In the genomic region with DNA sequence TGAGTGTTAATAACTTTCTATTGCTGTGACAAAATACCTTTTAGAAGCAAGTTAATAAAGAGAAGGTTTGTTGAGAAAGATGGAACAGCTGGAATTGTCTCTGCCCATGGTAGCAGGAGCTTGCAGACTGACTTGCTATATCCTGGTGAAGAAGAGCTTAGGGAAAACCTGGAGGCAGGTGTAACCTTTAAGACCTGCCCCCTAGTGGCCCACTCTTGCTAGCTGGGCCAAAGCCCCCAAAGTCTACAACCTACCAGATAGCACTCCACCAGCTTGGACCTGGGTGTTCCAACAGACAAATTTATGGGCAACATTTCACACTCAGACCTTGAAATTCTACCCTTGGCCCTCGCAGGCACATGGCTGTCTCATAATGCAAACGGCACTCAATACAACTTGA, we compare ENCODE assay signal across 10 mouse cellular contexts.
A peak's percentile ranks its signal among the peaks of the same experiment; 100 is the strongest.
DNase-seq lines count a peak whose midpoint lies in the region; ATAC-seq and TF ChIP-seq lines count a peak whose summit lies in the region.
"Had no signal": no experiment of that assay in that cellular context is flagged by ENCODE, and none has a peak within 500 bp of the region (broad histone marks: within the 10 kb centered on the region; RNA-seq: fewer than 3 reads in every experiment).

No protein-coding gene starts in this region.

- TF ChIP-seq CTCF in gastrocnemius, adult 2 months (IDR thresholded peaks at IDR 0.05), result peak; percentile 52
- 0 out of 2 replicates have a peak, but pooled peaks have one; percentile 22 for TF ChIP-seq CTCF in liver, adult 2 months (IDR thresholded peaks at IDR 0.05; ENCODE audit: low read depth, low read length)
- peak; percentile 61 for TF ChIP-seq CTCF in E14TG2a.4 (conservative IDR thresholded peaks at IDR 0.05; ENCODE audit: low read length)

- H3K79me2 ChIP-seq in liver, adult 2 months (ENCODE audit: control insufficient read depth, insufficient read depth, low read length), result no peaks in the 10 kb centered on the region

- no peak overlapping the region for H3K9ac ChIP-seq in liver, adult 2 months (ENCODE audit: low read depth, low read length)
- H3K9ac ChIP-seq: midbrain, embryonic 12.5 days had no signal

- 67% methylated on average over 2 of the region's 2 CpGs for WGBS in liver, adult 2 months

- no peak overlapping the region for H3K27ac ChIP-seq in gastrocnemius, adult 2 months
- H3K27ac ChIP-seq in liver, adult 2 months (replicated peaks; ENCODE audit: insufficient read depth, low read depth, low read length), result no peak overlapping the region
- H3K27ac ChIP-seq: hindbrain, embryonic 10.5 days; midbrain, embryonic 12.5 days had no signal

- H3K36me3 ChIP-seq in liver, adult 2 months (ENCODE audit: control insufficient read depth, insufficient read depth, low read length), result no peaks in the 10 kb centered on the region
- H3K36me3 ChIP-seq in E14TG2a.4 (ENCODE audit: insufficient read depth, low read length), result no peaks in the 10 kb centered on the region
- H3K36me3 ChIP-seq: hindbrain, embryonic 10.5 days; midbrain, embryonic 12.5 days had no signal

- ATAC-seq in erythroblast, adult 5-6 weeks (replicated peaks; ENCODE audit: low FRiP score, poor library complexity, severe bottlenecking), result no peak

- H3K4me1 ChIP-seq in liver, adult 2 months (ENCODE audit: control insufficient read depth, insufficient read depth, low read length), result no peaks in the 10 kb centered on the region
- H3K4me1 ChIP-seq in E14TG2a.4 (replicated peaks; ENCODE audit: low read depth, low read length), result no peaks in the 10 kb centered on the region
- H3K4me1 ChIP-seq: hindbrain, embryonic 10.5 days; midbrain, embryonic 12.5 days had no signal

- intact Hi-C loops in gastrocnemius, adult 2 months (cut with DNase I), result loop anchor here (5.0 kb wide), 1 partner anchor 231 kb away; no protein-coding TSS in a partner anchor

- TF ChIP-seq POLR2A in liver, adult 2 months (IDR thresholded peaks at IDR 0.05; ENCODE audit: extremely low read depth, insufficient read depth, low read length), result no peak

- no peak overlapping the region for H3K4me3 ChIP-seq in gastrocnemius, adult 2 months
- no peak overlapping the region for H3K4me3 ChIP-seq in liver, adult 2 months (ENCODE audit: insufficient read depth, low read depth, low read length)
- no peak overlapping the region for H3K4me3 ChIP-seq in E14TG2a.4 (replicated peaks; ENCODE audit: low read length)
- H3K4me3 ChIP-seq: hindbrain, embryonic 10.5 days; midbrain, embryonic 12.5 days had no signal

- no peaks in the 10 kb centered on the region for H3K27me3 ChIP-seq in liver, adult 2 months (ENCODE audit: control insufficient read depth, insufficient read depth, low read length)
- H3K27me3 ChIP-seq in E14TG2a.4 (ENCODE audit: insufficient read depth, low read length), result no peaks in the 10 kb centered on the region
- H3K27me3 ChIP-seq: midbrain, embryonic 12.5 days had no signal

- peak; percentile 17 for DNase-seq in gastrocnemius, adult 2 months
- DNase-seq in gastrocnemius, postnatal 10 days, result no peak
- DNase-seq in liver, adult 2 months (ENCODE audit: extremely low read depth, low read depth, low spot score), result no peak
- no peak for DNase-seq in liver
- DNase-seq in kidney, postnatal 10 days, result peak; percentile 29
- no peak for DNase-seq in frontal cortex, postnatal 14 days (ENCODE audit: low spot score in 2 of 2)

- 0 out of 2 replicates have a peak, but pooled peaks cover 7% of the 10 kb centered on the region for H3K9me3 ChIP-seq in E14TG2a.4 (ENCODE audit: low read length)
- H3K9me3 ChIP-seq: hindbrain, embryonic 10.5 days; midbrain, embryonic 12.5 days had no signal

Comparison
In these comparisons a context has a peak if more than half of its experiments do, and no peak if none do; other contexts are left out.
1. DNase-seq: peak in gastrocnemius, adult 2 months (single experiment) and kidney, postnatal 10 days (single experiment); none in gastrocnemius, postnatal 10 days (single experiment), liver, adult 2 months (single experiment), liver (single experiment) and frontal cortex, postnatal 14 days (0 of 2).
2. Peak in every context shown above with its lines, with median percentiles within 50 percentile points of each other: CTCF ChIP-seq.